Mouse (Mus musculus) midbrain, embryonic 12.5 days (tissue): ENCODE data around the gene Msh2. TPM values are rescaled to one million over a fixed set of nuclear protein-coding genes. Genes with fewer than 3 reads are reported as not detected.

ENCODE experiments used
- ATAC-seq: fragments of 200-750 bp; cut with Nextera tagmentation; 2 replicates; pipeline ENCODE4 v1.8.0; 2017; ENCODE audit warnings: low read depth, moderate TSS enrichment, moderate library complexity; ENCODE audit not compliant: low FRiP score
- H3K27ac ChIP-seq: fragments of 300-500 bp; sonication (generic); replicated peaks from 2 replicates; pipeline ENCODE4 v1.5.1; 2016; ENCODE audit warnings: mild to moderate bottlenecking
- H3K27me3 ChIP-seq: fragments of 300-500 bp; sonication (generic); 2 replicates; pipeline ENCODE4 v1.6.1; 2016; ENCODE audit warnings: mild to moderate bottlenecking
- H3K36me3 ChIP-seq: fragments of 300-500 bp; sonication (generic); 2 replicates; pipeline ENCODE4 v1.6.1; 2016
- H3K4me1 ChIP-seq: fragments of 300-500 bp; sonication (generic); 2 replicates; pipeline ENCODE4 v1.6.1; 2016
- H3K4me2 ChIP-seq: fragments of 300-500 bp; sonication (generic); replicated peaks from 2 replicates; pipeline ENCODE4 v1.6.1; 2016; ENCODE audit warnings: mild to moderate bottlenecking, moderate library complexity
- H3K4me3 ChIP-seq: fragments of 300-500 bp; sonication (generic); 2 replicates; pipeline ENCODE4 v1.5.1; 2016; ENCODE audit warnings: mild to moderate bottlenecking
- H3K9ac ChIP-seq: fragments of 300-500 bp; sonication (generic); replicated peaks from 2 replicates; pipeline ENCODE4 v1.6.1; 2016; ENCODE audit warnings: mild to moderate bottlenecking, moderate library complexity
- H3K9me3 ChIP-seq: fragments of 300-500 bp; sonication (generic); 2 replicates; pipeline ENCODE4 v1.6.1; 2016; ENCODE audit warnings: mild to moderate bottlenecking
- WGBS: fragments of 180-500 bp; shearing (Covaris S2); methylation state at CpG from one replicate; pipeline ENCODE4 v1.1.7; 2016; 5-methylcytosine and 5-hydroxymethylcytosine counted together
- polyA plus RNA-seq: library from polyadenylated mRNA; unstranded; fragments of >200 nt; fragmentation: Nextera tagmentation; extraction: Ambion mirVana; gene quantifications from 2 replicates; pipeline ENCODE4 v1.2.1, GENCODE M21; 2016

Msh2 gene
- polyA plus RNA-seq, 1 experiment from 2014 or later, result 116 TPM

DNA sequence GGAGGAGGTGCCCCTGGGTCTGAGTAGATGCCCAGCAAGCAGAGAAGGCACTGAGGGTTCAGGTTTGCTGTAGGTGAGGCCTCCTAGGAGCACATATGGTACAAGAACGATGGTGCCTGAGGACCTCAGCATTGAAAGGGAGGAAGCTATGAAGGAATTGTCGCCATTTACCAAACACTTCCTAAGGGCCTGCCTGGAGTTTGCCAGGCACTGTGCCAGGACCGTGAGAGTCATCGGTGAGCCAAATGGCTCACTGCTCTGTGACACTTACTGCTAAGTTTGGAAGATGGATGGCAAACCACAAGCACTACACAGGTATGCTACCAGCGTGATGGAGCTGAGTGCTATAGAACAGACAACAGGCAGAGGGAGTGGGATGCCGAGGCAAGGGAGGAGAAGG is 94.8 kb downstream of the Msh2 start:
- no peak for ATAC-seq
- no peak overlapping the region for H3K27ac ChIP-seq
- no peaks in the 10 kb centered on the region; the same call in 1 of the 2 replicates for H3K4me1 ChIP-seq
- 90% methylated on average over 6 of the region's 6 CpGs for WGBS
- no peak overlapping the region for H3K4me3 ChIP-seq
- H3K9ac ChIP-seq, result no peak overlapping the region
- 0 out of 2 replicates have a peak, but pooled peaks cover 4% of the 10 kb centered on the region for H3K27me3 ChIP-seq
- H3K4me2 ChIP-seq, result no peak overlapping the region
- no peaks in the 10 kb centered on the region for H3K9me3 ChIP-seq
- no peaks in the 10 kb centered on the region for H3K36me3 ChIP-seq

DNA sequence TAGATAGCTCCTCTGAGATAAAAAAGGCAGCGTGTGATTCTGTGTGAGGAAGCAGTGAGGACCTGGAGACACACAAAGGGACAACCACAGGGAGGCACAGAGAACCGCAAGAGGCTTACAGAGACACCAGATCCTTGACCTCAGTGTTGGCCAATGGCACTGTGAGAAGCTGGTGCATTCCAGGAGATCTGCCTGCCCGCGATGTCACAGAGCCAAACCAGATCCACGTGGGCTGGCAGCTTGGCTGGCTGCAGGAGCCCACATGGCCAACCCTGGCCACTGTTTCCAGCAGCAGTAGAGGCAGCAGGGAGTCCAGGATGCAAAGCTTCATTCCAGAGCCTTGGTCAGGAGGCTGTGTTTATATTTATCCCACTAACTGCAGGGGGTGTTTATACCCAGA is 98.6 kb downstream of the Msh2 start:
- ATAC-seq, result no peak
- no peak overlapping the region for H3K9ac ChIP-seq
- no peak overlapping the region for H3K27ac ChIP-seq
- H3K36me3 ChIP-seq, result no peaks in the 10 kb centered on the region
- no peak overlapping the region for H3K4me2 ChIP-seq
- H3K27me3 ChIP-seq, result no peaks in the 10 kb centered on the region
- WGBS, result 46% methylated on average over 5 of the region's 5 CpGs
- no peaks in the 10 kb centered on the region for H3K4me1 ChIP-seq
- no peaks in the 10 kb centered on the region for H3K9me3 ChIP-seq
- no peak overlapping the region for H3K4me3 ChIP-seq

DNA sequence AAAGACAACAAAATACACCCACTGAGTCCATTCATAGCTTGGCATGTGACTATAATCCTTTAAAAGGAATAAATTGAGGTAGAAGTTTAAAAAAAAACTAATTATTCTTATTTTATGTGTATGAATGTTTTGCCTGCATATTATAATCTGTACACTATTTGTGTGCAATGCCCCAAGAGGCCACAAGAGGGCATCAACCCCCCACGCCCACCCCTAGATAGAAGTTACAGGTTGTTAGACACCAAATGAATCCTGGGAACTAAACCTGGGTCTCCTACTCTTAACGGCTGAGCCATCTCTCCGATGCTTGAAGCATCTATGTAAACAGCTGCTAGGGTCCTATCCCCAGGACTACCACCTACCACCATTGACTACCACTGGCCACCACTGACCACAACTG is 101.0 kb downstream of the Msh2 start:
- no peak overlapping the region for H3K4me3 ChIP-seq
- no peaks in the 10 kb centered on the region for H3K4me1 ChIP-seq
- H3K27me3 ChIP-seq, result no peaks in the 10 kb centered on the region
- ATAC-seq, result no peak
- H3K9me3 ChIP-seq, result no peaks in the 10 kb centered on the region
- no peak overlapping the region for H3K4me2 ChIP-seq
- no peaks in the 10 kb centered on the region for H3K36me3 ChIP-seq
- WGBS, result 86% methylated on average over 3 of the region's 3 CpGs
- no peak overlapping the region for H3K9ac ChIP-seq
- H3K27ac ChIP-seq, result no peak overlapping the region

Other genes starting within 250 kb of the Msh2 start
- not detected in 2 replicates for gene Stpg4, start 244.6 kb upstream of the Msh2 start, polyA plus RNA-seq
- gene Calm2, start 225.4 kb upstream of the Msh2 start, polyA plus RNA-seq, result 1,064 and 1,134 TPM in 2 replicates
- 5.4 and 7.6 TPM in 2 replicates for gene Epcam, start 36.4 kb upstream of the Msh2 start, polyA plus RNA-seq
- 0.26 and 0.32 TPM in 2 replicates for gene Kcnk12, start 125.7 kb downstream of the Msh2 start, polyA plus RNA-seq
- not detected in 2 replicates for gene Rpl36-ps4, start 248.6 kb downstream of the Msh2 start, polyA plus RNA-seq